Mouse (Mus musculus) embryo, embryonic 11.5 days (tissue): ENCODE data around the gene Ggps1.
A peak's percentile ranks its signal among the peaks of the same experiment; 100 is the strongest.

Experiments used
- DNase-seq: peaks from one replicate; pipeline ENCODE4 v3.0.0-alpha.2; 2012; ENCODE audit warnings: low read depth, low spot score

Gene Ggps1

GRCm38 (mm10) chr13:14063013-14063941 lies at the start of gene Ggps1, which contains the start of gene Arid4b:
Ggps1 (minus strand) TSS chr13:14063488.
Arid4b (plus strand) TSS chr13:14063232.
- DNase-seq, result peak; percentile 94

- DNase-seq, result no peak
Measured at GRCm38 (mm10) chr13:14111146-14111545, 47.9 kb upstream of the Ggps1 start.

DNA sequence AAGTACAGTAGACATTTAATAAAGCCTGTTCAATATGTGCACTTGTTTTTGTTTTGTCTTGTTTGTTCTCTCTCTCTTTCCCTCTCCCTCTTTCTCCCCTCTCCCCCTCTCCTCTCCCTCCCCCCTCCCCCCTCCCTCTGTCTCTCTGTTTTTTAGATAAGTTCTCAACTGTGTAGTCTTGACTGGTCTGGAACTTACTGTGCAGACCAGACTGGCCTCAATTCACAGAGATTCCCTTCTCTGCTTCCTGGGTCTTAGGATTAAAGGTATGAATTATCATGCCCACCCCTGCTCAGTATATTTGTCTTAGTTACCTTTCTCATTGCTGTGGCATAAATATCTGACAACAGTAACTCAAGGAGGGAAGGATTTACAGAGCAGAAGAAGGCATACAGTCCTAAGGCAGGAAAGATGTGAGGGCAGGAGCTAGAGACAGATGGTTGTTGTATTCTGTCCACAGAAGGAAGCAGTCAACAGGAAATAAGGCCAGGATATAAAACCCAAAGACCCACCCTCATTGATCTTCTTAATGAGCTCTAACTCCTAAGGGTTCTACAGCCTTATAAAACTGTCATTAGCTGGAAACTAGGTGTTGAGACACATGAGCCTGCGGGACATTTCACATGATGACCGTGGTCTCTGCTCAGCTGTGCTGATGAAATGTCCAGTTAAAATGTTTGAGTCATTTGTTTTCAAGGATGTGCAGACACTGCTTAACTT lies 47.0 kb upstream of the Ggps1 start:
- no peak for DNase-seq

- no peak for DNase-seq
Measured at GRCm38 (mm10) chr13:14103026-14103425, 39.7 kb upstream of the Ggps1 start.

- no peak for DNase-seq
Measured at GRCm38 (mm10) chr13:14088669-14089068, 25.4 kb upstream of the Ggps1 start.

DNA sequence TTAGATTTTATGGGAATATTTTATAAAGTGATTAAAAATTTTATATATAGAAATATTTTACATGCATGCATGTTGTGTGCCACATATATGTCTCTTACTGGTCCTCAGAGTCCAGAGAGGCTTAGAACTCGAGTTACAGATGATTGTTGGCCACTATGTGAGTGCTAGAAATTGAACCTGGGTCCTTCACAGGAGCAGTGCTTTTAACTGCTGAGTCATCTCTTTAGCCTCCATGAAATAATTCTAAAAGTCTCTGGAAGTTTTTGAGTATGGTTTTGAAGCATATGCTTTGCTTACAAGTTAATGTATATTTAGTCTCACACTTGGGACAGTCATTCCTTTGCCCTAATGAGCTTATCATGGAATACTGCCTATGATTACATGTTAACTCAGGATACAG lies 12.0 kb upstream of the Ggps1 start:
- DNase-seq, result no peak

- no peak for DNase-seq
Measured at GRCm38 (mm10) chr13:14074371-14074770, 11.1 kb upstream of the Ggps1 start.

DNA sequence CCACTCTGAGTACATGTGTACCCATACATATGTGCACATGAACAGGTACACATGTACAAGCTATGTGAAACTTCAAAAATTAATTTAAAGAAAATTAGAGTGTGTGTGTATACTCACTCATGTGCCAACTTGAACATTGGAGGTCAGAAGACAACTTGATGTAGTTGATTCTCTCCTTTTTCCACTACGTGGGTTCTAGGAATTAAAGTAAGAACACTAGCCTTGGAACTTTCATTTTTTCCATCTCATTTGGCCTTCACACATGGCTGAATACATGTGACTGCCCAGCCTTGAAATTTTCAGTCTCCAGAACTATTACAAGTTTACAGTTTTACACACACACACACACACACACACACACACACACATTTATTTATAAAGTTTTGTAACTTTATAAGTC lies 6.0 kb upstream of the Ggps1 start:
- DNase-seq, result no peak

DNA sequence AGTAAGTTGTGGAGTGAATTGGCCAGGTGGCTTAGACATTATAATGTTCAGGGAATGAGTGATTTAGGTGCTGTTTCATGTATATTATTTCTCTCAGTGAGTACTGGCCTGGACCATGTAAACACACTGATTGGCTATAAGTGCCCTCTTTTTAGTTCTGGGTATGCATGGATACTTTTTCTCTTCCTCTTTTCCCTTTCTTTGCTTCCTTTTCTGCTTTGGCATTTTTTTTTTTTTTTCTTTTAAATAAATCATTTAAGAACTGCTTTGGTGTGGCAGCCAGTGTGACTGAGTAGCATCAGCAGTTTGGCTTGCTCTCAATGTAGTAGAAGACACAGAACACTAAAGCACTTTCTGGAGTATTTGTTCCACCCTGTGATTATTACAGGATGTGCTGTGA lies 4.7 kb upstream of the Ggps1 start:
- DNase-seq, result no peak

DNA sequence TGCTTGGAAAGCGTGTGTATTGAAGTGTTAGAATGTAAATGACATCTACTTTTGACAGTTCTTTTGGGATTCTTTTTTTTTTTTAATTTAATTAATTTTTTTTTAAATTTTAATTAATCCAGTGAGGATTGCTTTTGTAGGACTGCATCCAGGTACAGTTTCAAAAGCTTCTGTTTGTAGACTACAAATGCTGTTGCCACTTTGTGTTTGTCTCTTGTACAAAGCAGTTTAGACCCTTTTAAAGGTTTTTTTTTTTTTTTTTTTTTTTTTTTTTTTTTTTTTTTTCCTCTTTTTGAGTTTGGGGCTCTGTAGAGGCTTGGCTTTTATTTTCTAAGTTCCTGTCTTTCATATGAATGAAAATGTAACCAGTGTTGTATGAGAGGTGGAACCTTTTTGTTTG lies 2.4 kb upstream of the Ggps1 start:
- no peak for DNase-seq

DNA sequence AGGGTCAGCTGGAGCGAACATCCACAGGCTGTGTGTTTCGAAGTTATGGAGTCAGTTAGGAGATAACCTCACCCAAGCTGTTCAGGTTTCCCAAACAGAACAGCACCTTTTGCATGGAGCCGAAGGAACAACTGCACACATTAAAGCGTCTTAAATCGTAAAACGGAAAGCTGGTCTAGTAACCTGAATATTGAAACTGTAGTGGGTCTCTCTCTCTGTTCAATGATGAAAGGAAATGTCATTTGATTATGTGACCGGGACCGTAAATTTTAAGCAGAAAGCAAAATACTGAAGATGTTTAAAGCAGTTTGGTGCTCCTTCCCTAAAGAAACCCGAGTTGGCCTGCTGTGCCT lies 1.7 kb upstream of the Ggps1 start:
- no peak for DNase-seq

DNA sequence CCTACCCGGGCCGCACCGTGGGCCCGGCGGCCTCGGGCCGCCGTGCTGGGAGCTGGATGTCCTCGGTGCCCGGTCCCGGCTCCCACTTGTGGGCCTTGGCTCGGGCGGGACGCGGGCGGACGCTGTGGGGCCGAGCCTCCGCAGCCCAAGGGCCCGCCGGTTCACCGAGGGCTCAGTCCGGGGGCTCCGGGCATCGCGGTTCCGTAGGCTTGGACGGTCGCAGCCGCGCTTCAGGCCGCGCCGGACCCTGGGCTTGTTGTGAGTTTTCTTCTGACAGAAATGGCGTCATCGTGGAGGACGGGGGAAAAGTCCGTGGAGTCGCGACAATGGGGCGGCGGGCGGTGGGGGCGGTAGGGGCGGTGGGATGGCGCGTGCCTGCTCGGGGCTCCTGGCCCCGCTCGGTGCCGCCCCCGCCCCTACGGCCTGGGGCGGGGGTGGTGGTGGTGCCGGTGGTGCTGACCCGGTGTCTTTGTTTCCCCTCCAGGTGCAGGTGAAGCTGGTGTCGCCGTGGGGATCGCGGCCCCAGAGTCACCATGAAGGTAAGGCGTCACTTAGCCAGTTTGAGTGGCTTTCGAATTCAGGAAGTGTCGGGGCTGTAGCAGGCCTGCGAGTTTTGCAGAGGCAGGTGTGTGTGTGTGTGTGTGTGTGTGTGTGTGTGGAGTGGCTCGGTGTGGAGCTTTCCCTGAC lies 1.2 kb upstream of the Ggps1 start:
- no peak for DNase-seq

- peak; percentile 46 for DNase-seq
Measured at GRCm38 (mm10) chr13:14063942-14064271, 619 bp upstream of the Ggps1 start.

GRCm38 (mm10) chr13:14062209-14063012 lies 877 bp downstream of the Ggps1 start:
- DNase-seq, result no peak

- no peak for DNase-seq
Measured at GRCm38 (mm10) chr13:14059582-14059981, 3.7 kb downstream of the Ggps1 start.

- no peak for DNase-seq
Measured at GRCm38 (mm10) chr13:14056801-14057200, 6.5 kb downstream of the Ggps1 start.

- no peak for DNase-seq
Measured at GRCm38 (mm10) chr13:14049878-14050277, 13.4 kb downstream of the Ggps1 start.

- DNase-seq, result no peak
Measured at GRCm38 (mm10) chr13:14044521-14044920, 18.8 kb downstream of the Ggps1 start.

GRCm38 (mm10) chr13:14043851-14044250 lies 19.4 kb downstream of the Ggps1 start:
- no peak for DNase-seq

- DNase-seq, result no peak
Measured at GRCm38 (mm10) chr13:14040186-14040585, 23.1 kb downstream of the Ggps1 start.

GRCm38 (mm10) chr13:14039292-14039965 lies 23.9 kb downstream of the Ggps1 start, which contains the start of gene Tbce:
Tbce (minus strand) TSS chr13:14039638.
- DNase-seq, result peak; percentile 84
